Mouse (Mus musculus): ENCODE measurements around the gene Icam2. TPM values are rescaled to one million over a fixed set of nuclear protein-coding genes. Genes with fewer than 3 reads are reported as not detected.

Icam2 gene
- total and polyA plus RNA-seq, 3 experiments: 3.4 to 42.6 (median 3.7) TPM

DNA sequence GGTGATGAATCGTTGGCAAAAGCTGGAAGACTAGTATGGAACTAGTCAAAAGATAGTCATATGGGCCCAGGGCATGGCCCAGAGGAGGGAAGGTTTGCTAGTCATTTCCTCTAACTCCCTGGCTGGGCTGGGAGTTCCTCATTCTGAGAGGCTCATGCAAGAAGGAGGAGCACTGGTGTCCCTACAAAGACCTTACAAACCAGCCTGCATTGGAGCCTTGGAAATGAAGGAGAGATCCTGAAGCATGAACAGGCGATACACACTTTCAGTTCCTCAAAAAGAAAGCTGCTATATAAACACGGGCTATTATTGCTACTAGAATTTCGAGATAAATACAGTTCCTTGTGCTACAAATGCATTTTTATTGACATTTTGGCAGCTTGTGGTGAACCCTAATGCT lies 40.2 kb upstream of the Icam2 start:
- peaks cover 21% of the 10 kb centered on the region for H3K4me1 ChIP-seq (ENCODE audit: insufficient read depth, low read depth, low read length)
- DNase-seq (ENCODE audit: low spot score): peak; percentile 40
- no peaks in the 10 kb centered on the region for H3K9me3 ChIP-seq (replicated peaks)
- peak; percentile 28; the same call in 1 of the 2 replicates for ATAC-seq (ENCODE audit: extremely low read depth, insufficient number of reproducible peaks, low FRiP score, poor library complexity, severe bottlenecking)
- H3K27me3 ChIP-seq (ENCODE audit: insufficient read depth, low read length): no peaks in the 10 kb centered on the region
- peaks cover 87% of the 10 kb centered on the region for H3K36me3 ChIP-seq (replicated peaks)
- TF ChIP-seq GATA1 (IDR thresholded peaks at IDR 0.05; ENCODE audit: borderline replicate concordance, low read length) (no peak), GATA2 (IDR thresholded peaks at IDR 0.05; ENCODE audit: borderline replicate concordance, low read depth, low read length) (no peak), TAL1 (conservative IDR thresholded peaks at IDR 0.05; ENCODE audit: low read depth, low read length) (no peak), POLR2AphosphoS5 (IDR thresholded peaks at IDR 0.05; ENCODE audit: insufficient replicate concordance, low read depth, low read length) (no peak), CTCF (IDR thresholded peaks at IDR 0.05; ENCODE audit: low read depth, low read length) (no peak)
- no peak overlapping the region for H3K4me3 ChIP-seq (ENCODE audit: low read depth, low read length)

- ATAC-seq (ENCODE audit: extremely low read depth, insufficient number of reproducible peaks, low FRiP score, poor library complexity, severe bottlenecking) (no peak), DNase-seq (ENCODE audit: low spot score) (no peak)
- Histone ChIP-seq H3K36me3 (replicated peaks) (peaks cover 85% of the 10 kb centered on the region), H3K4me3 (ENCODE audit: low read depth, low read length) (no peak overlapping the region), H3K9me3 (replicated peaks) (no peaks in the 10 kb centered on the region), H3K4me1 (ENCODE audit: insufficient read depth, low read depth, low read length) (peaks cover 25% of the 10 kb centered on the region), H3K27me3 (ENCODE audit: insufficient read depth, low read length) (no peaks in the 10 kb centered on the region)
- TF ChIP-seq GATA1 (IDR thresholded peaks at IDR 0.05; ENCODE audit: borderline replicate concordance, low read length) (no peak), POLR2AphosphoS5 (IDR thresholded peaks at IDR 0.05; ENCODE audit: insufficient replicate concordance, low read depth, low read length) (no peak), TAL1 (conservative IDR thresholded peaks at IDR 0.05; ENCODE audit: low read depth, low read length) (no peak), GATA2 (IDR thresholded peaks at IDR 0.05; ENCODE audit: borderline replicate concordance, low read depth, low read length) (no peak), CTCF (IDR thresholded peaks at IDR 0.05; ENCODE audit: low read depth, low read length) (no peak)
These were observed 38.6 kb upstream of the Icam2 start for GRCm38 (mm10) chr11:106426447-106426846.

- TF ChIP-seq GATA1 (IDR thresholded peaks at IDR 0.05; ENCODE audit: borderline replicate concordance, low read length) (no peak), CTCF (IDR thresholded peaks at IDR 0.05; ENCODE audit: low read depth, low read length) (no peak), GATA2 (IDR thresholded peaks at IDR 0.05; ENCODE audit: borderline replicate concordance, low read depth, low read length) (no peak), TAL1 (conservative IDR thresholded peaks at IDR 0.05; ENCODE audit: low read depth, low read length) (no peak), POLR2AphosphoS5 (IDR thresholded peaks at IDR 0.05; ENCODE audit: insufficient replicate concordance, low read depth, low read length) (no peak)
- DNase-seq (ENCODE audit: low spot score): no peak
- H3K36me3 ChIP-seq (replicated peaks): peaks cover 85% of the 10 kb centered on the region
These were observed 37.3 kb upstream of the Icam2 start for GRCm38 (mm10) chr11:106425201-106425600.

GRCm38 (mm10) chr11:106419262-106420102 lies 31.6 kb upstream of the Icam2 start:
- no peaks in the 10 kb centered on the region for H3K9me3 ChIP-seq (replicated peaks)
- H3K4me3 ChIP-seq (ENCODE audit: low read depth, low read length): peak overlapping the region; percentile 30; the same call in 1 of the 2 replicates
- DNase-seq (ENCODE audit: low spot score): no peak
- ATAC-seq (ENCODE audit: extremely low read depth, insufficient number of reproducible peaks, low FRiP score, poor library complexity, severe bottlenecking): peak; percentile 45
- H3K4me1 ChIP-seq (ENCODE audit: insufficient read depth, low read depth, low read length): peaks cover 38% of the 10 kb centered on the region
- H3K27me3 ChIP-seq (ENCODE audit: insufficient read depth, low read length): no peaks in the 10 kb centered on the region
- H3K36me3 ChIP-seq (replicated peaks): peaks cover 90% of the 10 kb centered on the region
- TF ChIP-seq GATA2 (IDR thresholded peaks at IDR 0.05; ENCODE audit: borderline replicate concordance, low read depth, low read length) (no peak), POLR2AphosphoS5 (IDR thresholded peaks at IDR 0.05; ENCODE audit: insufficient replicate concordance, low read depth, low read length) (no peak), CTCF (IDR thresholded peaks at IDR 0.05; ENCODE audit: low read depth, low read length) (no peak), TAL1 (conservative IDR thresholded peaks at IDR 0.05; ENCODE audit: low read depth, low read length) (no peak), GATA1 (IDR thresholded peaks at IDR 0.05; ENCODE audit: borderline replicate concordance, low read length) (no peak)

More at GRCm38 (mm10) chr11:106425201-106425600, 37.3 kb upstream of the Icam2 start:
- Histone ChIP-seq H3K27me3 (ENCODE audit: insufficient read depth, low read length) (no peaks in the 10 kb centered on the region), H3K4me3 (ENCODE audit: low read depth, low read length) (no peak overlapping the region), H3K4me1 (ENCODE audit: insufficient read depth, low read depth, low read length) (peaks cover 26% of the 10 kb centered on the region), H3K9me3 (replicated peaks) (no peaks in the 10 kb centered on the region)
- no peak for ATAC-seq (ENCODE audit: extremely low read depth, insufficient number of reproducible peaks, low FRiP score, poor library complexity, severe bottlenecking)

- ATAC-seq (ENCODE audit: extremely low read depth, insufficient number of reproducible peaks, low FRiP score, poor library complexity, severe bottlenecking): peak; percentile 49
- peaks cover 91% of the 10 kb centered on the region for H3K36me3 ChIP-seq (replicated peaks)
- H3K27me3 ChIP-seq (ENCODE audit: insufficient read depth, low read length): no peaks in the 10 kb centered on the region
- H3K4me1 ChIP-seq (ENCODE audit: insufficient read depth, low read depth, low read length): peaks cover 43% of the 10 kb centered on the region
- no peaks in the 10 kb centered on the region for H3K9me3 ChIP-seq (replicated peaks)
- no peak overlapping the region; the same call in 1 of the 2 replicates for H3K4me3 ChIP-seq (ENCODE audit: low read depth, low read length)
- TF ChIP-seq GATA1 (IDR thresholded peaks at IDR 0.05; ENCODE audit: borderline replicate concordance, low read length) (no peak), POLR2AphosphoS5 (IDR thresholded peaks at IDR 0.05; ENCODE audit: insufficient replicate concordance, low read depth, low read length) (no peak), GATA2 (IDR thresholded peaks at IDR 0.05; ENCODE audit: borderline replicate concordance, low read depth, low read length) (no peak), TAL1 (conservative IDR thresholded peaks at IDR 0.05; ENCODE audit: low read depth, low read length) (no peak), CTCF (IDR thresholded peaks at IDR 0.05; ENCODE audit: low read depth, low read length) (peak; percentile 94)
- DNase-seq (ENCODE audit: low spot score): peak; percentile 34
These were observed 30.8 kb upstream of the Icam2 start for GRCm38 (mm10) chr11:106418622-106419196.

DNA sequence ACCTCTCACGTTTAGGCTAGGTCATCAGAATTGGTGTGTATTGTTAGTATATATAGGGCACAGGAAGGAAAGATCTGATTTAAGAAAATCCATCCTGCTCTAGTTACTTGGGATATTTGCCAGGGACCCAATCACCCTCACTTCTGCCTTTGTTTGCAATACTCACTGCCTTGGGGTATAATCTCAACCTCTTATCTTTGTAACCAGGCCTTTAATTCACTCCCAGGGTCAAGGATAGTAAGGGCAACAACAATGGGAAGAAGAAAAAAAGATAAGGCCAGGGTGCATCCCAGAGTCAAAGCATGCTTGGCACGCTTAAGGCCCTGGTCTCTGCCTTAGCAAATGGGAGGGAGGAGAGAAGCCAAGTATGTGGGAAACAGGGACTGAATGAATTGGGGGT lies 30.0 kb upstream of the Icam2 start:
- no peak for ATAC-seq (ENCODE audit: extremely low read depth, insufficient number of reproducible peaks, low FRiP score, poor library complexity, severe bottlenecking)
- no peak for TF ChIP-seq POLR2AphosphoS5 (IDR thresholded peaks at IDR 0.05; ENCODE audit: insufficient replicate concordance, low read depth, low read length)
- no peak for TF ChIP-seq GATA1 (IDR thresholded peaks at IDR 0.05; ENCODE audit: borderline replicate concordance, low read length)
- no peak for TF ChIP-seq CTCF (IDR thresholded peaks at IDR 0.05; ENCODE audit: low read depth, low read length)
- no peak for TF ChIP-seq TAL1 (conservative IDR thresholded peaks at IDR 0.05; ENCODE audit: low read depth, low read length)
- no peak for TF ChIP-seq GATA2 (IDR thresholded peaks at IDR 0.05; ENCODE audit: borderline replicate concordance, low read depth, low read length)
- H3K9me3 ChIP-seq (replicated peaks): no peaks in the 10 kb centered on the region
- H3K4me3 ChIP-seq (ENCODE audit: low read depth, low read length): no peak overlapping the region
- no peak for DNase-seq (ENCODE audit: low spot score)
- H3K27me3 ChIP-seq (ENCODE audit: insufficient read depth, low read length): no peaks in the 10 kb centered on the region
- peaks cover 48% of the 10 kb centered on the region for H3K4me1 ChIP-seq (ENCODE audit: insufficient read depth, low read depth, low read length)
- peaks cover 90% of the 10 kb centered on the region for H3K36me3 ChIP-seq (replicated peaks)

Measured in G1E (cell line).